Mouse (Mus musculus): ENCODE results near the gene Ube2j1. TPM values are rescaled to one million over a fixed set of nuclear protein-coding genes. Genes with fewer than 3 reads are reported as not detected.

Gene Ube2j1
- total and polyA plus RNA-seq, 3 experiments: 31.8 to 85.3 (median 44.8) TPM

DNA sequence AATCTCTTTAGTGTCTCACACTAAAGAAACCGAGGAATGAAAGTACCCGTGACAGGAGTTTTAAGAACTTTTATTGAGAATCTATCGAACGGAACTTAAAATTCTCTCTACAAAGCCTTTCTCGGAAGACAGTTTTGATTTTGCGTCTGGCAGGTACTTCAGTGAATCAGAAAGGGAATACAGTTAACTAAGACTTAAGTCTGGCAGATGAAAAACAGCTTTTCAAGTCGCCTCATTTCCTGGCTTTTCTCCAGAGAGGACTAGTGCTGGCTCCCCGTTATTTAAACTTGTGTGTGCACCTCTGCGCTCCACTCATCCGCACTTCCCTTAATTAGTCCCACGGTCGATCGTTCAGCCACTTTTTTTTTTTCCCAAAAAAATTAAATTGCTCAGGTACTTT is 47.0 kb upstream of the Ube2j1 start:
- peaks cover 59% of the 10 kb centered on the region for H3K4me1 ChIP-seq (ENCODE audit: insufficient read depth, low read depth, low read length)
- no peak overlapping the region for H3K4me3 ChIP-seq (ENCODE audit: low read depth, low read length)
- peaks cover 36% of the 10 kb centered on the region for H3K27me3 ChIP-seq (ENCODE audit: insufficient read depth, low read length)
- H3K9me3 ChIP-seq (replicated peaks): no peaks in the 10 kb centered on the region
- ATAC-seq (ENCODE audit: extremely low read depth, insufficient number of reproducible peaks, low FRiP score, poor library complexity, severe bottlenecking): no peak
- TF ChIP-seq GATA1 (IDR thresholded peaks at IDR 0.05; ENCODE audit: borderline replicate concordance, low read length): no peak
- no peak for TF ChIP-seq GATA2 (IDR thresholded peaks at IDR 0.05; ENCODE audit: borderline replicate concordance, low read depth, low read length)
- TF ChIP-seq TAL1 (conservative IDR thresholded peaks at IDR 0.05; ENCODE audit: low read depth, low read length): no peak
- no peak for TF ChIP-seq CTCF (IDR thresholded peaks at IDR 0.05; ENCODE audit: low read depth, low read length)
- no peak for TF ChIP-seq POLR2AphosphoS5 (IDR thresholded peaks at IDR 0.05; ENCODE audit: insufficient replicate concordance, low read depth, low read length)
- no peak for DNase-seq (ENCODE audit: low spot score)
- H3K36me3 ChIP-seq (replicated peaks): no peaks in the 10 kb centered on the region

GRCm38 (mm10) chr4:32984801-32985675 is 46.2 kb upstream of the Ube2j1 start:
- Histone ChIP-seq H3K4me1 (ENCODE audit: insufficient read depth, low read depth, low read length) (peaks cover 59% of the 10 kb centered on the region), H3K9me3 (replicated peaks) (no peaks in the 10 kb centered on the region), H3K4me3 (ENCODE audit: low read depth, low read length) (no peak overlapping the region), H3K27me3 (ENCODE audit: insufficient read depth, low read length) (peaks cover 39% of the 10 kb centered on the region), H3K36me3 (replicated peaks) (no peaks in the 10 kb centered on the region)
- DNase-seq (ENCODE audit: low spot score) (no peak), ATAC-seq (ENCODE audit: extremely low read depth, insufficient number of reproducible peaks, low FRiP score, poor library complexity, severe bottlenecking) (no peak)
- TF ChIP-seq GATA2 (IDR thresholded peaks at IDR 0.05; ENCODE audit: borderline replicate concordance, low read depth, low read length) (no peak), GATA1 (IDR thresholded peaks at IDR 0.05; ENCODE audit: borderline replicate concordance, low read length) (no peak), POLR2AphosphoS5 (IDR thresholded peaks at IDR 0.05; ENCODE audit: insufficient replicate concordance, low read depth, low read length) (no peak), CTCF (IDR thresholded peaks at IDR 0.05; ENCODE audit: low read depth, low read length) (no peak; the same call in 1 of the 2 replicates), TAL1 (conservative IDR thresholded peaks at IDR 0.05; ENCODE audit: low read depth, low read length) (no peak)

DNA sequence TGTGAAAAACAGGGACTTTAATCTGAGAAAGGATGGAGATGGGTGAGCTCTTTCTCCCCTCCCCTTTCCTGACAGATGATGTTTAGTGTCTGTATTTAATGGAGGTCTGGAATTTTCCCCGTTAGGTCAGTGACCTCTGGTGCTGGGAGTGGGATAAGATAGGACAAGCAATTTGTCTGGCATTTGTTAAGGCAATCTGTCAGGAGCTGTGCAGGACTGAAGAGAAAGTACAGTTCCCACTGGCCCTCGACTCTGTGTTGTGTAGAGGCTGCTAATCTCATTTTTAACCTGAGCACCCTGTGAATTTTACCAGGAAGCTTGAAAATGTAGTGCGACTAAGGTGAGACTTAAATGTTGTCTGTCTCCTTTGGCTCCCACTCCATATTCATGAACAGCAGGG is 45.5 kb upstream of the Ube2j1 start:
- Histone ChIP-seq H3K4me3 (ENCODE audit: low read depth, low read length) (no peak overlapping the region), H3K27me3 (ENCODE audit: insufficient read depth, low read length) (peaks cover 39% of the 10 kb centered on the region), H3K36me3 (replicated peaks) (no peaks in the 10 kb centered on the region), H3K4me1 (ENCODE audit: insufficient read depth, low read depth, low read length) (peaks cover 59% of the 10 kb centered on the region), H3K9me3 (replicated peaks) (no peaks in the 10 kb centered on the region)
- no peak for DNase-seq (ENCODE audit: low spot score)
- TF ChIP-seq GATA2 (IDR thresholded peaks at IDR 0.05; ENCODE audit: borderline replicate concordance, low read depth, low read length) (no peak), POLR2AphosphoS5 (IDR thresholded peaks at IDR 0.05; ENCODE audit: insufficient replicate concordance, low read depth, low read length) (no peak), GATA1 (IDR thresholded peaks at IDR 0.05; ENCODE audit: borderline replicate concordance, low read length) (no peak), TAL1 (conservative IDR thresholded peaks at IDR 0.05; ENCODE audit: low read depth, low read length) (no peak), CTCF (IDR thresholded peaks at IDR 0.05; ENCODE audit: low read depth, low read length) (no peak)
- ATAC-seq (ENCODE audit: extremely low read depth, insufficient number of reproducible peaks, low FRiP score, poor library complexity, severe bottlenecking): no peak

GRCm38 (mm10) chr4:32987006-32987405 is 44.2 kb upstream of the Ube2j1 start:
- Histone ChIP-seq H3K4me3 (ENCODE audit: low read depth, low read length) (no peak overlapping the region), H3K9me3 (replicated peaks) (no peaks in the 10 kb centered on the region), H3K27me3 (ENCODE audit: insufficient read depth, low read length) (peaks cover 38% of the 10 kb centered on the region), H3K4me1 (ENCODE audit: insufficient read depth, low read depth, low read length) (peaks cover 51% of the 10 kb centered on the region), H3K36me3 (replicated peaks) (no peaks in the 10 kb centered on the region)
- TF ChIP-seq TAL1 (conservative IDR thresholded peaks at IDR 0.05; ENCODE audit: low read depth, low read length): peak; percentile 31
- no peak for TF ChIP-seq GATA2 (IDR thresholded peaks at IDR 0.05; ENCODE audit: borderline replicate concordance, low read depth, low read length)
- DNase-seq (ENCODE audit: low spot score) (peak; percentile 23), ATAC-seq (ENCODE audit: extremely low read depth, insufficient number of reproducible peaks, low FRiP score, poor library complexity, severe bottlenecking) (peak; percentile 77)

GRCm38 (mm10) chr4:32989346-32989745 is 41.9 kb upstream of the Ube2j1 start:
- Histone ChIP-seq H3K4me3 (ENCODE audit: low read depth, low read length) (no peak overlapping the region), H3K9me3 (replicated peaks) (no peaks in the 10 kb centered on the region), H3K27me3 (ENCODE audit: insufficient read depth, low read length) (peaks cover 21% of the 10 kb centered on the region), H3K4me1 (ENCODE audit: insufficient read depth, low read depth, low read length) (peaks cover 31% of the 10 kb centered on the region), H3K36me3 (replicated peaks) (no peaks in the 10 kb centered on the region)
- ATAC-seq (ENCODE audit: extremely low read depth, insufficient number of reproducible peaks, low FRiP score, poor library complexity, severe bottlenecking) (no peak), DNase-seq (ENCODE audit: low spot score) (no peak)
- TF ChIP-seq POLR2AphosphoS5 (IDR thresholded peaks at IDR 0.05; ENCODE audit: insufficient replicate concordance, low read depth, low read length) (no peak), TAL1 (conservative IDR thresholded peaks at IDR 0.05; ENCODE audit: low read depth, low read length) (no peak)

- no peaks in the 10 kb centered on the region for H3K9me3 ChIP-seq (replicated peaks)
- peaks cover 11% of the 10 kb centered on the region for H3K27me3 ChIP-seq (ENCODE audit: insufficient read depth, low read length)
- peaks cover 3% of the 10 kb centered on the region; the same call in 1 of the 2 replicates for H3K4me1 ChIP-seq (ENCODE audit: insufficient read depth, low read depth, low read length)
- ATAC-seq (ENCODE audit: extremely low read depth, insufficient number of reproducible peaks, low FRiP score, poor library complexity, severe bottlenecking) (no peak), DNase-seq (ENCODE audit: low spot score) (no peak)
- TF ChIP-seq GATA2 (IDR thresholded peaks at IDR 0.05; ENCODE audit: borderline replicate concordance, low read depth, low read length) (no peak), POLR2AphosphoS5 (IDR thresholded peaks at IDR 0.05; ENCODE audit: insufficient replicate concordance, low read depth, low read length) (no peak), CTCF (IDR thresholded peaks at IDR 0.05; ENCODE audit: low read depth, low read length) (no peak), TAL1 (conservative IDR thresholded peaks at IDR 0.05; ENCODE audit: low read depth, low read length) (no peak), GATA1 (IDR thresholded peaks at IDR 0.05; ENCODE audit: borderline replicate concordance, low read length) (no peak)
- H3K4me3 ChIP-seq (ENCODE audit: low read depth, low read length): no peak overlapping the region
- no peaks in the 10 kb centered on the region for H3K36me3 ChIP-seq (replicated peaks)
These were observed 37.0 kb upstream of the Ube2j1 start for GRCm38 (mm10) chr4:32994168-32994567.
